In the genomic region with DNA sequence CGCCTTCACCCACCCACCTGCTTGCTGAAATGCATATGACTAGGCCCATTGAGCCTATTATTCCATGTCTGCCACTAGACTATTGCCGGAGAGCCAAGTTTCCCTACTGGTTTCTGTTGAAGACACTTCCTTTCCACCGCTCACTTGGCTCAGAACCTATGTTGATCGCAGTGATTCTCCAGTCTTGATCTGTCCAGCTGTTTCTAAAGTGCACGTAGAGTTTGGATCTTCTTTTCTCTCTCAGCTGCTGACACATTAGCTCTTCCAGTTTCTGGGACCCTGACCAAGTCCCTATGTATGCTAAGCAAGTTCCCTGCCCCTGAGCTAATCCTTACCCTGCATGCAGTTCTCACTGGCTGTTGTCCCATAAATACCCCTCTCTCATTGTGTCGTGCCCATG, we compare ENCODE assay signal across 26 mouse cellular contexts. TPM values are rescaled to one million over a fixed set of nuclear protein-coding genes. Genes with fewer than 3 reads are reported as not detected.
DNase-seq lines count a peak whose midpoint lies in the region; ATAC-seq and TF ChIP-seq lines count a peak whose summit lies in the region.
"Had no signal": no experiment of that assay in that cellular context is flagged by ENCODE, and none has a peak within 500 bp of the region (broad histone marks: within the 10 kb centered on the region; RNA-seq: fewer than 3 reads in every experiment).

No protein-coding gene starts in this region.

- no peaks in the 10 kb centered on the region for H3K36me3 ChIP-seq in lung, embryonic 14.5 days (ENCODE audit: insufficient read depth)
- no peaks in the 10 kb centered on the region for H3K36me3 ChIP-seq in lung, postnatal 0 days (ENCODE audit: insufficient read depth, low read length)
- H3K36me3 ChIP-seq: G1E had no signal

- TF ChIP-seq CTCF in lung, embryonic 14.5 days (IDR thresholded peaks at IDR 0.05; ENCODE audit: low read depth) = no peak
- TF ChIP-seq CTCF in lung, postnatal 0 days (IDR thresholded peaks at IDR 0.05) = no peak

- H3K4me2 ChIP-seq in lung, embryonic 14.5 days = no peak overlapping the region
- no peak overlapping the region for H3K4me2 ChIP-seq in lung, postnatal 0 days (replicated peaks; ENCODE audit: low read depth, low read length)
- H3K4me2 ChIP-seq: embryonic facial prominence, embryonic 13.5 days; embryonic facial prominence, embryonic 15.5 days; forebrain, embryonic 12.5 days had no signal

- H3K4me3 ChIP-seq in lung, embryonic 14.5 days (ENCODE audit: low read depth, low read length) = no peak overlapping the region
- H3K4me3 ChIP-seq in lung, postnatal 0 days (ENCODE audit: low read depth, low read length) = no peak overlapping the region
- H3K4me3 ChIP-seq: embryonic facial prominence, embryonic 13.5 days; embryonic facial prominence, embryonic 15.5 days; erythroblast, embryonic 14.5 days; forebrain, embryonic 10.5 days; forebrain, embryonic 12.5 days had no signal

- peak; percentile 7 for DNase-seq in lung, embryonic 14.5 days
- DNase-seq in lung, adult 18-20 months = no peak
- DNase-seq in lung, postnatal 0 days (ENCODE audit: low spot score) = peak; percentile 71
- DNase-seq in lung, postnatal 25 days (ENCODE audit: low spot score) = no peak
- DNase-seq in lung, postnatal 36 days = peak; percentile 29
- DNase-seq in lung, postnatal 4 days = no peak
- DNase-seq in embryo, embryonic 11 days = no peak
- DNase-seq: adrenal gland, adult 8-10 months; adrenal gland, postnatal 14 days; adrenal gland, postnatal 36 days; cerebellum, adult 11-12 months; cerebellum, adult 2 months; cerebellum, adult 9-10 months; cerebellum, postnatal 10 days; cerebellum, postnatal 25 days had no signal

- H3K9ac ChIP-seq in lung, embryonic 14.5 days = no peak overlapping the region
- no peak overlapping the region for H3K9ac ChIP-seq in lung, postnatal 0 days (replicated peaks; ENCODE audit: low read depth)
- H3K9ac ChIP-seq: embryonic facial prominence, embryonic 13.5 days; embryonic facial prominence, embryonic 15.5 days; forebrain, embryonic 12.5 days had no signal

- 75% methylated on average over 6 of the region's 6 CpGs for WGBS in lung, embryonic 14.5 days
- WGBS in lung, postnatal 0 days = 64% methylated on average over 6 of the region's 6 CpGs

- no peak for TF ChIP-seq EP300 in lung, postnatal 0 days (IDR thresholded peaks at IDR 0.05)

- no peak for ATAC-seq in lung, embryonic 14.5 days (ENCODE audit: insufficient read depth)
- ATAC-seq in lung, postnatal 0 days = peak; percentile 64
- ATAC-seq: activated CD4-positive, CD25-positive, alpha-beta regulatory T cell, adult 4 months; forebrain, embryonic 14.5 days; forebrain, embryonic 16.5 days; Patski had no signal

- H3K4me1 ChIP-seq in lung, embryonic 14.5 days (ENCODE audit: insufficient read depth) = no peaks in the 10 kb centered on the region
- H3K4me1 ChIP-seq in lung, postnatal 0 days (ENCODE audit: insufficient read depth, low read depth, low read length) = no peaks in the 10 kb centered on the region
- H3K4me1 ChIP-seq: embryonic facial prominence, embryonic 13.5 days; embryonic facial prominence, embryonic 15.5 days; forebrain, embryonic 10.5 days; forebrain, embryonic 12.5 days had no signal

- no peak overlapping the region for H3K27ac ChIP-seq in lung, embryonic 14.5 days (ENCODE audit: low read depth)
- H3K27ac ChIP-seq in lung, postnatal 0 days (ENCODE audit: low read length) = no peak overlapping the region
- H3K27ac ChIP-seq: embryonic facial prominence, embryonic 13.5 days; embryonic facial prominence, embryonic 15.5 days; forebrain, embryonic 10.5 days; forebrain, embryonic 12.5 days had no signal

- no peaks in the 10 kb centered on the region for H3K9me3 ChIP-seq in lung, embryonic 14.5 days (ENCODE audit: low read depth, low read length)
- H3K9me3 ChIP-seq in lung, postnatal 0 days (ENCODE audit: low read length) = no peaks in the 10 kb centered on the region
- H3K9me3 ChIP-seq: embryonic facial prominence, embryonic 13.5 days; embryonic facial prominence, embryonic 15.5 days; forebrain, embryonic 10.5 days; forebrain, embryonic 12.5 days; G1E had no signal

- H3K27me3 ChIP-seq in lung, embryonic 14.5 days (ENCODE audit: insufficient read depth, low read length) = no peaks in the 10 kb centered on the region
- H3K27me3 ChIP-seq in lung, postnatal 0 days (replicated peaks; ENCODE audit: insufficient read depth, low read length) = no peaks in the 10 kb centered on the region
- H3K27me3 ChIP-seq: embryonic facial prominence, embryonic 13.5 days; embryonic facial prominence, embryonic 15.5 days; forebrain, embryonic 12.5 days; Patski had no signal

RNA-seq across cellular contexts. Expression of a gene that starts 18.6 kb away (rescaled TPM):
- polyA plus RNA-seq in lung, embryonic 14.5 days (2014; fragmentation: Nextera tagmentation; extraction: Ambion mirVana) = 50.2 and 50.6 TPM in 2 replicates
- polyA plus RNA-seq in lung, postnatal 0 days (2015; fragmentation: Nextera tagmentation; extraction: Ambion mirVana) = 62.2 and 64.1 TPM in 2 replicates

RNA-seq across cellular contexts. Expression of a gene that starts 19.5 kb away (rescaled TPM):
- polyA plus RNA-seq in lung, embryonic 14.5 days (2014; fragmentation: Nextera tagmentation; extraction: Ambion mirVana) = 18.1 TPM in 2 replicates
- 11.8 and 12.3 TPM in 2 replicates for polyA plus RNA-seq in lung, postnatal 0 days (2015; fragmentation: Nextera tagmentation; extraction: Ambion mirVana)
- polyA plus RNA-seq: erythroblast, embryonic 14.5 days had no signal

RNA-seq across cellular contexts. Expression of a gene that starts 25.9 kb away (rescaled TPM):
- 30.7 and 38.0 TPM in 2 replicates for polyA plus RNA-seq in lung, embryonic 14.5 days (2014; fragmentation: Nextera tagmentation; extraction: Ambion mirVana)
- 26.7 and 30.6 TPM in 2 replicates for polyA plus RNA-seq in lung, postnatal 0 days (2015; fragmentation: Nextera tagmentation; extraction: Ambion mirVana)

RNA-seq across cellular contexts. Expression of a gene that starts 31.1 kb away (rescaled TPM):
- 134 and 138 TPM in 2 replicates for polyA plus RNA-seq in lung, embryonic 14.5 days (2014; fragmentation: Nextera tagmentation; extraction: Ambion mirVana)
- polyA plus RNA-seq in lung, postnatal 0 days (2015; fragmentation: Nextera tagmentation; extraction: Ambion mirVana) = 63.5 and 74.9 TPM in 2 replicates

RNA-seq across cellular contexts. Expression of a gene that starts 53.5 kb away (rescaled TPM):
- 2.2 and 2.3 TPM in 2 replicates for polyA plus RNA-seq in lung, embryonic 14.5 days (2014; fragmentation: Nextera tagmentation; extraction: Ambion mirVana)
- 3.4 and 3.7 TPM in 2 replicates for polyA plus RNA-seq in lung, postnatal 0 days (2015; fragmentation: Nextera tagmentation; extraction: Ambion mirVana)
- polyA plus RNA-seq: C2C12, Patski had no signal

Comparison
In these comparisons a context has a peak if more than half of its experiments do, and no peak if none do; other contexts are left out.
1. DNase-seq: peak in lung, embryonic 14.5 days (single experiment), lung, postnatal 0 days (single experiment) and lung, postnatal 36 days (single experiment); none in lung, adult 18-20 months (0 of 2), lung, postnatal 25 days (single experiment), lung, postnatal 4 days (0 of 2) and embryo, embryonic 11 days (single experiment).